ENCODE assay signal across 7 mouse cellular contexts in genomic region chr17:66111402-66111959, GRCm38 (mm10). TPM values are rescaled to one million over a fixed set of nuclear protein-coding genes. Genes with fewer than 3 reads are reported as not detected.
A peak's percentile ranks its signal among the peaks of the same experiment; 100 is the strongest.
DNase-seq lines count a peak whose midpoint lies in the region; ATAC-seq lines count a peak whose summit lies in the region.

Washc1 (plus strand) TSS chr17:66111545.

- H3K4me3 ChIP-seq in intestine, embryonic 15.5 days (replicated peaks): peak within 1 kb of the TSS; percentile 96
- peak within 1 kb of the TSS; percentile 91 for H3K4me3 ChIP-seq in midbrain, embryonic 10.5 days

- peak within 1 kb of the TSS; percentile 83 for H3K27ac ChIP-seq in intestine, embryonic 15.5 days
- H3K27ac ChIP-seq in midbrain, embryonic 10.5 days (replicated peaks): peak within 1 kb of the TSS; percentile 93

- intact Hi-C loops in left cerebral cortex, postnatal 25 days (cut with DNase I): no loop called here

- H3K4me2 ChIP-seq in intestine, embryonic 15.5 days (replicated peaks): peak within 1 kb of the TSS; percentile 62

- peak within 1 kb of the TSS; percentile 87 for H3K9ac ChIP-seq in intestine, embryonic 15.5 days

- DNase-seq in adrenal gland, adult (ENCODE audit: inconsistent age in 2 of 2, low spot score in 1 of 2): peak; percentile 91 to 95
- peak; percentile 96 for DNase-seq in embryo, embryonic 10.5 days (ENCODE audit: low spot score)
- peak; percentile 87 for DNase-seq in gastrocnemius, postnatal 25 days
- DNase-seq in left cerebral cortex, postnatal 25 days (ENCODE audit: low spot score in 2 of 2): peak; percentile 88 to 93
- DNase-seq in midbrain, embryonic 10.5 days (ENCODE audit: low spot score): peak; percentile 94
- peak; percentile 86 for DNase-seq in right cerebral cortex, postnatal 4 days

- H3K4me1 ChIP-seq in intestine, embryonic 15.5 days (replicated peaks): peaks cover 9% of the 10 kb centered on the region
- H3K4me1 ChIP-seq in midbrain, embryonic 10.5 days: peaks cover 22% of the 10 kb centered on the region

- ATAC-seq in intestine, embryonic 15.5 days: peak; percentile 99

- no peaks in the 10 kb centered on the region for H3K9me3 ChIP-seq in intestine, embryonic 15.5 days
- H3K9me3 ChIP-seq in midbrain, embryonic 10.5 days (replicated peaks): no peaks in the 10 kb centered on the region

- WGBS in intestine, embryonic 15.5 days: under 1% methylated on average over 41 of the region's 41 CpGs
- WGBS in midbrain, embryonic 10.5 days: under 1% methylated on average over 41 of the region's 41 CpGs

- H3K36me3 ChIP-seq in intestine, embryonic 15.5 days: peaks cover 25% of the 10 kb centered on the region
- peaks cover 29% of the 10 kb centered on the region for H3K36me3 ChIP-seq in midbrain, embryonic 10.5 days

- H3K27me3 ChIP-seq in intestine, embryonic 15.5 days (replicated peaks): no peaks in the 10 kb centered on the region
- H3K27me3 ChIP-seq in midbrain, embryonic 10.5 days (ENCODE audit: low read depth, poor library complexity, severe bottlenecking): no peaks in the 10 kb centered on the region

RNA-seq across cellular contexts. Expression of gene Washc1, which starts in this region (rescaled TPM):
- 10 to 100 TPM; 12.8 to 14.1 TPM for total RNA-seq in gastrocnemius, postnatal 25 days (2021)
- 35.2 and 36.1 TPM in 2 replicates for polyA plus RNA-seq in intestine, embryonic 15.5 days (2015; fragmentation: Nextera tagmentation; extraction: Ambion mirVana)
- 10 to 100 TPM; 35.8 to 41.3 TPM for total RNA-seq in left cerebral cortex, postnatal 25 days (2021)
- polyA plus RNA-seq in midbrain, embryonic 10.5 days (2016; fragmentation: Nextera tagmentation; extraction: Ambion mirVana): 32.9 and 35.5 TPM in 2 replicates

Comparison
In these comparisons a context has a peak if more than half of its experiments do, and no peak if none do; other contexts are left out.
1. Peak in every context shown above with its lines: DNase-seq, ATAC-seq, H3K4me3 ChIP-seq and H3K27ac ChIP-seq.